Mouse (Mus musculus): ENCODE measurements around the gene Actb. TPM values are rescaled to one million over a fixed set of nuclear protein-coding genes. Genes with fewer than 3 reads are reported as not detected.
A peak's percentile ranks its signal among the peaks of the same experiment; 100 is the strongest.

Actb gene
- polyA plus RNA-seq, 1 experiment: 5,124 TPM

DNA sequence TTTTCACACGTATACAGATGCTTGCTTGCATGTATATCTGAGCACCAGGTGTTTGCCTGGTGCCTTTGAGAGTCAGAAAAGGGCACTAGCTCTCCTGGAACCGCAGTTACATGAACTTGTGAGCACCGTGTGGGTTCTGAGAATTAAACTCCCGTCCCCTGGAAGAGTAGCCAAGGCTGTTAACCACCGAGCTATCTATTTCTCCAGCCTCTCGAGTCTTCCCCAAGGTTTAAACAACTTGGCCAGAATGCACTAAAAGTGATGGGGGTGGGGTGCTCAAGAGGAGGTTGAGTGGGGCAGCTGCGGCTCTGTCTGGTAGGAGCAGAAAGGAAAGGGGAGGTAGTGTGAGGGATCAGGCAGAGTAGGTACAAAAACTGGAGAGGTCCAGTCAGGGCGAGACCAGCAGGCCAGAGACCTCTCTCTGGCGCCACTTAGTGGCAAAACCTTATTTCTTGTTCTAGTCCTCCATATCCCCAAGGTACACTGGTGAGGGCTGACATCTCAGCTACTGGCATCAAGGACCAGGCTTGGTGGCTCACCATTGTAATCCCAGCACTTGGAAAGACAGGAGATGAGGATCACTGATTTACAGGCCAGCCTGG lies 25.6 kb upstream of the Actb start:
- peak; percentile 77 for DNase-seq (ENCODE audit: low read depth)
- TF ChIP-seq CTCF (IDR thresholded peaks at IDR 0.05; ENCODE audit: borderline replicate concordance, extremely low read depth, insufficient read depth, insufficient read length) (peak; percentile 67), POLR2A (IDR thresholded peaks at IDR 0.05; ENCODE audit: borderline replicate concordance, extremely low read depth, insufficient read depth, insufficient read length, poor library complexity, severe bottlenecking) (no peak)

- TF ChIP-seq POLR2A (IDR thresholded peaks at IDR 0.05; ENCODE audit: borderline replicate concordance, extremely low read depth, insufficient read depth, insufficient read length, poor library complexity, severe bottlenecking) (no peak), CTCF (IDR thresholded peaks at IDR 0.05; ENCODE audit: borderline replicate concordance, extremely low read depth, insufficient read depth, insufficient read length) (no peak)
- no peak for DNase-seq (ENCODE audit: low read depth)
Observed at GRCm38 (mm10) chr5:142931241-142931745, 24.7 kb upstream of the Actb start.

DNA sequence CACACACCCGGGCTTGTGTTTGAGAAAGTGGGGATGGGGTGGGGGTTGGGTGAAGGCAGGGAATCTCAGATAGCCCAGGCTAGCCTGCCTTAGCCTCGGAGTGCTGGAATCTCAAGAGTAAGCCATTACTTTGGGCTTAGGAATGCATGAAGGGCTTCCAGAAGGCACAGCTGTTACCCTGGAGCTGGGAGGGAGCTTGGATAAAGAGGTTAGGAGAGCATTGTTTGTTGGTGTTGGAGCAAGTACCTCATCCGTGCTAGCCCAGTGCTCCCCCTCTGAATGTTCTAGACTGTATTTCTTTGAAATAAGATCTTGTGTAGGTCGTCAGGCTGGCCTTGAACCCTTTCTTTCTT lies 22.8 kb upstream of the Actb start:
- TF ChIP-seq CTCF (IDR thresholded peaks at IDR 0.05; ENCODE audit: borderline replicate concordance, extremely low read depth, insufficient read depth, insufficient read length) (no peak), POLR2A (IDR thresholded peaks at IDR 0.05; ENCODE audit: borderline replicate concordance, extremely low read depth, insufficient read depth, insufficient read length, poor library complexity, severe bottlenecking) (no peak)
- peak; percentile 52 for DNase-seq (ENCODE audit: low read depth)

- TF ChIP-seq POLR2A (IDR thresholded peaks at IDR 0.05; ENCODE audit: borderline replicate concordance, extremely low read depth, insufficient read depth, insufficient read length, poor library complexity, severe bottlenecking) (no peak), CTCF (IDR thresholded peaks at IDR 0.05; ENCODE audit: borderline replicate concordance, extremely low read depth, insufficient read depth, insufficient read length) (no peak)
- DNase-seq (ENCODE audit: low read depth): peak; percentile 60
Observed at GRCm38 (mm10) chr5:142928749-142929399, 22.3 kb upstream of the Actb start.

DNA sequence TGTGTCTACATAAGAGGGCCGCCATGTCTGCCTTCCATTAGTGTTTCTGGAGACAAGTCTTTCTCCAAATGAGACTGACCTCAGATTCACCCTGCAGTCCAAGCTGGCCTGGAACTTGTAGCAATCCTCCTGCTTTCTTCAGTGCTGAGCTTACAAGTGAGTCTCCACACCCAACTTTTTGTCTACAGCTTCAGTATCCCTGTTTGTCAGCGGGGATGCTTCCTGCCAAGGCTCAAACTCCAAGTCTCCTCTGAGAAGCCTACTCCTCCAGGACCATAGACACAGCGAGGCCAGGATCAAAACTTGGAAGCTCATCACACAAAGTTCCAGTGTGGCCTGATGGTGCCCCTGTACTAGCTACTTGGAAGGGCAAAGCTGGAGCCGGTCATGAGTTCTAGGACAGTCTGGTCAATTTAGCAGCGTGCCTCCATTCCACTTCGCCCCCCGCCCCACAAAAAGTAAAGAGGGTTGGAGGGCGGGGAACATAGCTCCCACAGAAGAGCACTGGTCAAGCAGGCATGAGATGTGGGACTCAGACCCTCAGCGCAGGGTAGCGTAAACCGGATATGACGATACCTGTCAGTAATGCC lies 20.9 kb upstream of the Actb start:
- no peak for DNase-seq (ENCODE audit: low read depth)
- TF ChIP-seq POLR2A (IDR thresholded peaks at IDR 0.05; ENCODE audit: borderline replicate concordance, extremely low read depth, insufficient read depth, insufficient read length, poor library complexity, severe bottlenecking) (no peak), CTCF (IDR thresholded peaks at IDR 0.05; ENCODE audit: borderline replicate concordance, extremely low read depth, insufficient read depth, insufficient read length) (no peak)

DNA sequence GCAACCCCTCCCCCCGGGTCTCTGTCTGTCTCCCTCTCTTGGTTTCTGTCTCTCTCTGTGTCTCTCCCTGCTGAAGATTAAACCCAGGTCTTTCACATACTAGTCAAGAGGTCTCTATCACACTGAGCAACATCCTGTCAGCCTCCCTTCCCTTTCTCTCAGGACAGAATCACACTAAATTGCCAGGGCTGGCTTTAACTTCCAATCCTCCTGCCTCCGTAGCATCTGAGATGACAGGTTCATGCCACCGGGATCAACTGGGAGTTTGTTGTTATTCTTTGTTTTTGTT lies 20.3 kb upstream of the Actb start:
- no peak for DNase-seq (ENCODE audit: low read depth)
- TF ChIP-seq POLR2A (IDR thresholded peaks at IDR 0.05; ENCODE audit: borderline replicate concordance, extremely low read depth, insufficient read depth, insufficient read length, poor library complexity, severe bottlenecking) (no peak), CTCF (IDR thresholded peaks at IDR 0.05; ENCODE audit: borderline replicate concordance, extremely low read depth, insufficient read depth, insufficient read length) (no peak)

DNA sequence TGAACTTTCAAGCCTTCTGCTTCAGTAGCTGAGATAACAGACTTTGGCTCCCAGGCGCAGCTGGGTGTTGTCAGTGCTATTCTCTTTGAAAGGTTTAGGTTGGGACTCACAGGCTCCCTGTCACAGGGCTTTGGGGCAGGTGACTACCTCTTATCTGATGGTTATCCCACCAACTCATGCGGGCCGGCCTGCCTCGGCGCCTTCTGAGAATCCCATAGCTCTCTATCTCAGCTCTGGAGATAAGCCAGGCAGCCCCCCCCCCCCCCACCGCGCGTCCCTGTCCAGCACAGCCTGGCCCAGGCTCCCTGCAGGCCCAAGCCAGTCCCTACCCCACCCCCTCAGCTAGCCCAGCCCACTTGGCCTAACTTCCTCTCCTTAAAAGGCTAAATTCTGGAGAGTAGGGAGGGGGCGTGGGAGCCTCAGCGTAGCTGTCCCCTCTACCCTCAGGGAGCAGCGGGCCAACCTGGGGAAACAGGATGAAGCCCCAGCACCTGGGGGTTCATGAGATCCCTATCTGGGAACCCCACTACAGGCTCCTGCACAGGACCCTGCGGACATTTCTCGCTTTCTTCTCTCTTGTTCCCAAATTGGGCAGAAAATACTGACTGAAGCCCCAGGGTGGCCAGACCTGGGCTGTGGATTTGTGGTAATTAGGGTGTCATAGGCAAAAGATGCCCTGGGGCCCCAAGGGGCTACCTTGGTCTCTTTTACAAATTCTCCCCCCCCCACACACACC lies 19.8 kb upstream of the Actb start:
- no peak for TF ChIP-seq CTCF (IDR thresholded peaks at IDR 0.05; ENCODE audit: borderline replicate concordance, extremely low read depth, insufficient read depth, insufficient read length)
- TF ChIP-seq POLR2A (IDR thresholded peaks at IDR 0.05; ENCODE audit: borderline replicate concordance, extremely low read depth, insufficient read depth, insufficient read length, poor library complexity, severe bottlenecking): no peak
- peak; percentile 63 for DNase-seq (ENCODE audit: low read depth)

- TF ChIP-seq POLR2A (IDR thresholded peaks at IDR 0.05; ENCODE audit: borderline replicate concordance, extremely low read depth, insufficient read depth, insufficient read length, poor library complexity, severe bottlenecking) (no peak), CTCF (IDR thresholded peaks at IDR 0.05; ENCODE audit: borderline replicate concordance, extremely low read depth, insufficient read depth, insufficient read length) (no peak)
- peak; percentile 24 for DNase-seq (ENCODE audit: low read depth)
Observed at GRCm38 (mm10) chr5:142924336-142924959, 17.9 kb upstream of the Actb start.

- no peak for DNase-seq (ENCODE audit: low read depth)
- TF ChIP-seq POLR2A (IDR thresholded peaks at IDR 0.05; ENCODE audit: borderline replicate concordance, extremely low read depth, insufficient read depth, insufficient read length, poor library complexity, severe bottlenecking): no peak
Observed at GRCm38 (mm10) chr5:142923781-142924180, 17.2 kb upstream of the Actb start.

DNA sequence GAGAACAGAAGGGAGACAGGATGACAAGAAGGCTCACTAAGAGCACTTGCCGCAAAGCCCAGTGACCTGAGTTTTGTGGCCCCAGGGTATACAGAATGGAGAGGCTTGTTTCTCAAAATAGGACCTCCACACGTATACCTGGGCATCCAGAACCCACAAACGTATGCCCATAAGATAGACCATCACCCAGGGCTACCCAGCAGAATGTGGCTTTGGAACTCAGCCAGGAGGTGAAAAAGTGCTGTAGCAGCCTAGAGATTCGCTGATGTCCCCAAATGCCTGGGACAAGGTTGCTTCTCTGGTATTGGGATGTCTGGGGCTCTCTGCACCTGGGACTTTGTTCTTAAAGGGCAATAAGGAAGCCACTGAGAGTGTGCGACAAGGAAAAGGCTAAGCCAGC lies 15.7 kb upstream of the Actb start:
- TF ChIP-seq CTCF (IDR thresholded peaks at IDR 0.05; ENCODE audit: borderline replicate concordance, extremely low read depth, insufficient read depth, insufficient read length): no peak
- TF ChIP-seq POLR2A (IDR thresholded peaks at IDR 0.05; ENCODE audit: borderline replicate concordance, extremely low read depth, insufficient read depth, insufficient read length, poor library complexity, severe bottlenecking): no peak
- DNase-seq (ENCODE audit: low read depth): no peak

- no peak for DNase-seq (ENCODE audit: low read depth)
- TF ChIP-seq CTCF (IDR thresholded peaks at IDR 0.05; ENCODE audit: borderline replicate concordance, extremely low read depth, insufficient read depth, insufficient read length): no peak
- no peak for TF ChIP-seq POLR2A (IDR thresholded peaks at IDR 0.05; ENCODE audit: borderline replicate concordance, extremely low read depth, insufficient read depth, insufficient read length, poor library complexity, severe bottlenecking)
Observed at GRCm38 (mm10) chr5:142921074-142921459, 14.5 kb upstream of the Actb start.
